In genomic region chr11:46864809-46865208, GRCm38 (mm10) we compare ENCODE assay signal across 9 mouse cellular contexts. TPM values are rescaled to one million over a fixed set of nuclear protein-coding genes. Genes with fewer than 3 reads are reported as not detected.
DNase-seq lines count a peak whose midpoint lies in the region; ATAC-seq lines count a peak whose summit lies in the region.
"Had no signal": no experiment of that assay in that cellular context is flagged by ENCODE, and none has a peak within 500 bp of the region (broad histone marks: within the 10 kb centered on the region; RNA-seq: fewer than 3 reads in every experiment).

No protein-coding gene starts in this region.

- H3K4me1 ChIP-seq in kidney, embryonic 14.5 days (ENCODE audit: control insufficient read depth, insufficient read depth, low read length) = no peaks in the 10 kb centered on the region

- no peaks in the 10 kb centered on the region for H3K36me3 ChIP-seq in kidney, embryonic 14.5 days (ENCODE audit: control insufficient read depth, insufficient read depth, low read length)

- WGBS in kidney, embryonic 14.5 days = 74% methylated on average over 1 of the region's 1 CpGs

- no peak for ATAC-seq in kidney, embryonic 14.5 days (ENCODE audit: low FRiP score, low TSS enrichment)
- no peak for ATAC-seq in activated CD4-positive, CD25-positive, alpha-beta regulatory T cell, adult 4 months

- DNase-seq in adrenal gland, postnatal 14 days = peak; percentile 11
- no peak for DNase-seq in adrenal gland, adult 8-10 months
- peak; percentile 11 for DNase-seq in kidney, adult 9 months
- peak; percentile 68 for DNase-seq in brain, adult 2 months (ENCODE audit: low read depth, low spot score)
- peak; percentile 28 to 39 for DNase-seq in left cerebral cortex, postnatal 14 days (ENCODE audit: low spot score in 2 of 2)
- no peak for DNase-seq in urinary bladder, postnatal 4 days (ENCODE audit: low spot score in 2 of 2)

- no peak overlapping the region for H3K4me3 ChIP-seq in kidney, embryonic 14.5 days (ENCODE audit: low read length)

- H3K27ac ChIP-seq in kidney, embryonic 14.5 days (ENCODE audit: low read depth, low read length) = no peak overlapping the region

- H3K27me3 ChIP-seq in kidney, embryonic 14.5 days (ENCODE audit: control insufficient read depth, insufficient read depth, low read length) = no peaks in the 10 kb centered on the region

- no peak overlapping the region for H3K9ac ChIP-seq in kidney, embryonic 14.5 days (ENCODE audit: low read depth, low read length)

- no peaks in the 10 kb centered on the region for H3K9me3 ChIP-seq in kidney, embryonic 14.5 days (ENCODE audit: control insufficient read depth, low read length)

- intact Hi-C loops in left cerebral cortex, postnatal 14 days (cut with DNase I) = no loop called here

- H3K4me2 ChIP-seq in kidney, embryonic 14.5 days (replicated peaks; ENCODE audit: low read depth, low read length) = no peak overlapping the region

RNA-seq across cellular contexts. Expression of gene Timd4, which starts 54.2 kb away (rescaled TPM):
- total RNA-seq in adrenal gland, postnatal 14 days (2021) = 1.4 and 11.1 TPM in 2 replicates
- total RNA-seq in adrenal gland, adult 8-10 months (2022) = 1 to 10 TPM in 1 of 4 experiments, under 1 TPM in 3; 0.58 to 1.2 (median 0.76) TPM
- polyA plus RNA-seq in kidney, embryonic 14.5 days (2014; fragmentation: Nextera tagmentation; extraction: Ambion mirVana) = 0.29 and 0.31 TPM in 2 replicates
- not detected for total RNA-seq in left cerebral cortex, postnatal 14 days (2021)
- polyA plus RNA-seq in activated CD4-positive, CD25-positive, alpha-beta regulatory T cell, adult 4 months (2017; shearing (Covaris generic)) = not detected
- total RNA-seq: layer of hippocampus, postnatal 14 days had no signal

Comparison
In these comparisons a context has a peak if more than half of its experiments do, and no peak if none do; other contexts are left out.
1. DNase-seq: peak in adrenal gland, postnatal 14 days (single experiment), kidney, adult 9 months (single experiment), brain, adult 2 months (single experiment) and left cerebral cortex, postnatal 14 days (2 of 2); none in adrenal gland, adult 8-10 months (single experiment) and urinary bladder, postnatal 4 days (0 of 2).